Mouse (Mus musculus) C2C12 (cell line): Measurements from ENCODE around the gene Rarg.

Source experiments
- CTCF ChIP-seq: IDR thresholded peaks from one replicate; pipeline ENCODE4 v1.5.1; 2011; ENCODE audit not compliant: control insufficient read depth, insufficient read depth, insufficient read length
- USF1 ChIP-seq: IDR thresholded peaks from one replicate; pipeline ENCODE4 v1.6.1; 2011; ENCODE audit warnings: low read depth, mild to moderate bottlenecking, control low read depth, moderate library complexity

DNA sequence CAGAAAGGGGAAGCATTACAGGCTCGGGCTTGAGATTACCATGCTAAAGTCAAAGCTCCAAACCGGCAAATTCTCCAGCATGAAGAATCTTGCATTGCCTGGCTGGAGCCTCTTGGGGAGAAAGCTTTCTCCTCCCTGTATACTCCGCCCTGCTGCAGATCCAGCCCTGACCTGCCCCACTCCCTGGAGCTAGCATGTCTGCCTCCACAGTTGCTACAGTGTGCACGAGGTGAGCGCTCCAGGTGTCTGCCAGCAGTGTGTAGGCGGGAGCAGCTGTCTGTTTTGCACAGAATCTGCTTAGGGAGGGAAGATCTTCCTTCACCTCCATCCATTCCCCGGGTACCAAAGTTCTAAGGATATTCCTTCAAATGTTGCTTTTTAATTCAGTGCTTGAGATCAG is 5.3 kb upstream of the Rarg start:
- TF ChIP-seq USF1 = no peak
- no peak for TF ChIP-seq CTCF
